Mouse (Mus musculus): ENCODE results near the gene Gm16223. TPM values are rescaled to one million over a fixed set of nuclear protein-coding genes. Genes with fewer than 3 reads are reported as not detected.

Gm16223 gene
- polyA plus RNA-seq, 1 experiment from 2014 or later, result not detected

GRCm38 (mm10) chr5:42239291-42239690 is 171.5 kb downstream of the Gm16223 start:
- H3K4me2 ChIP-seq (replicated peaks), result no peak overlapping the region
- no peak overlapping the region for H3K4me3 ChIP-seq
- no peak overlapping the region for H3K27ac ChIP-seq
- no peaks in the 10 kb centered on the region for H3K36me3 ChIP-seq
- no peak overlapping the region for H3K9ac ChIP-seq
- H3K27me3 ChIP-seq, result no peaks in the 10 kb centered on the region
- no peaks in the 10 kb centered on the region for H3K4me1 ChIP-seq
- ATAC-seq (ENCODE audit: insufficient number of reproducible peaks, insufficient read depth, low FRiP score, low TSS enrichment), result no peak
- WGBS, result 80% methylated on average over 5 of the region's 5 CpGs
- H3K9me3 ChIP-seq, result no peaks in the 10 kb centered on the region

- H3K27ac ChIP-seq, result no peak overlapping the region
- H3K4me2 ChIP-seq (replicated peaks), result no peak overlapping the region
- no peaks in the 10 kb centered on the region for H3K27me3 ChIP-seq
- no peaks in the 10 kb centered on the region for H3K9me3 ChIP-seq
- no peaks in the 10 kb centered on the region for H3K36me3 ChIP-seq
- H3K4me1 ChIP-seq, result no peaks in the 10 kb centered on the region
- no peak overlapping the region for H3K9ac ChIP-seq
- ATAC-seq (ENCODE audit: insufficient number of reproducible peaks, insufficient read depth, low FRiP score, low TSS enrichment), result no peak
- H3K4me3 ChIP-seq, result no peak overlapping the region
Observed at GRCm38 (mm10) chr5:42239806-42240205, 172.0 kb downstream of the Gm16223 start.

DNA sequence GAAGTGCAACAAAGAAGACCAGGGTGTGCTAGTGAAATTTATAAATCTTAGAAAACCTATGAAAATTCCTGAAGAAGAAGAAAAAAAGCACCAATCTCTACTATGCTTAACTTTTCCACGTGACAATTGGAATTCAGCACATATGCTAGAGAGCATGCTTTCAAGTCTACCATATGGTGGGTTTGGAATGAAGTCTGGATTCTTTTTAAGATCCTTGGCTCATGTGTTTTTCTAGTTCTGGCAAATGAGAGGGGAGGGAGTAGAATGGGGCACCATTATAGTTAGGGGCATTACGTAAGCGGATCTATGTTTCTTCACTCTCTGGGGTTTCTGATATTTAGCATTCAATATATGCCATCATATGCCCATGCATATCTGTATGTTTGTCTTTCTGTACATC is 182.6 kb downstream of the Gm16223 start:
- no peaks in the 10 kb centered on the region for H3K36me3 ChIP-seq
- no peak overlapping the region for H3K27ac ChIP-seq
- ATAC-seq (ENCODE audit: insufficient number of reproducible peaks, insufficient read depth, low FRiP score, low TSS enrichment), result no peak
- 80% methylated on average over 3 of the region's 3 CpGs for WGBS
- H3K27me3 ChIP-seq, result no peaks in the 10 kb centered on the region
- H3K4me3 ChIP-seq, result no peak overlapping the region
- H3K9ac ChIP-seq, result no peak overlapping the region
- H3K4me2 ChIP-seq (replicated peaks), result no peak overlapping the region
- no peaks in the 10 kb centered on the region for H3K9me3 ChIP-seq
- H3K4me1 ChIP-seq, result no peaks in the 10 kb centered on the region

Other genes starting within 250 kb of the Gm16223 start
- 28.9 and 30.9 TPM in 2 replicates for gene Bod1l, start 223.6 kb upstream of the Gm16223 start, polyA plus RNA-seq (2016; fragmentation: Nextera tagmentation; extraction: Ambion mirVana)

Measured in embryonic facial prominence, embryonic 12.5 days (tissue).